Mouse (Mus musculus) cerebellum, adult 18-20 months (tissue): ENCODE results near the gene Mlxipl.

Experiments
- DNase-seq, 2 experiments: peaks; one replicate each; pipeline ENCODE4 v3.0.0; 2021

Gene Mlxipl

DNA sequence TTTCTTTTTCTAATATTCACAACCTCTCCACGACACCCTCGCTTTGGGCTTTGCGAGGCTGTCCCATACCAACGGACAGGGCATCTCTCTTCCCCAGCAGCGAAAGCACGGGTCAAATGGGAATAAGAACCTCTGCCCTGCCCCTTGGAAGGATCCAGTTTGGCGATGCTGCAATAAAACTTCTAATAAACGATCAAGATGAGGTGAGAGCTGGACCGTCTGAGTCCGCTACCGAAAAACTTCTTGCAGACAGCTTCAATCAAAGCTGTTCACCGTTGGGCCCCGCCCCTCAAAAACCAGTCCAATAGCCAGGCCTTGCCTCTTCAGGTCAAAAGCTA is 59.0 kb downstream of the Mlxipl start:
- no peak for DNase-seq

DNA sequence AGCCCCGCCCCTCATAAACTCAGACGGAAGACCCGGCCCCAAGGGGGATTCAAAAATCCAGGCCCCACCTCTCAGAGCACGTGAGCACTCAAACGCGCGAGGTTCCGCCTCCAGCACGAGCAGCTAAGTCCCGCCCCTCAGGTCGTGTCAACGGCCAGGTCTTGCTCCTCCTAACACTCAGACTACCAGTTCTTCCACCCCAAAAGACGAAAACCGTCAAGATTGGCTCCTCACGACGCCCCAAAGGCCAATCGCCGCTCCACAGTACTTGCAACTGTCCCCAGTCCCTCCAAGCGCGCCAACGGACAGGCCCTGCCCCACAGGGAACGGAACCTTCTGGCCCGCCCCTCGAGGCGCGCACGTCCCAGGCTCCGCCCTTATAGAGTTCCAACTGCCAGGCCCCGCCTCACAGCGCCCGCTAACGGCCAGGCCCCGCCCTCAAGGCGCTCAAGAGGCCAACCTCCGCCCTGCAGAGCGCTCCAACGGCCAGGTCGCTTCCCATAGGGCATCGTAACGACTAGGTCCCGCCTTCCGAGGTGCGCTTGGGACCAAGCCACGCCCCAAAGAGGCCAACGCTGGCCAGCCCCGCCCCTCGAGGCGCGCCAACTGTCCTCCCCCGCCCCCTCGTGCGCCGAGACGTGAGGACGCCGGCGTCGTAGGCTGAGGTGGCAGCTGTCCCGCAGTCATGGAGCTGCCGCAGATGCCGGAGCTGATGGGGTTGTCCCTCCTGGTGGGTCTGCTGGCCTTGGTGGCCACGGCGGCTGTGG is 59.5 kb downstream of the Mlxipl start, which contains the start of gene Tbl2:
Gene Tbl2 (plus strand): TSS at position 605 of the 767 bp plus-strand sequence.
- peak; percentile 97 to 98 for DNase-seq

DNA sequence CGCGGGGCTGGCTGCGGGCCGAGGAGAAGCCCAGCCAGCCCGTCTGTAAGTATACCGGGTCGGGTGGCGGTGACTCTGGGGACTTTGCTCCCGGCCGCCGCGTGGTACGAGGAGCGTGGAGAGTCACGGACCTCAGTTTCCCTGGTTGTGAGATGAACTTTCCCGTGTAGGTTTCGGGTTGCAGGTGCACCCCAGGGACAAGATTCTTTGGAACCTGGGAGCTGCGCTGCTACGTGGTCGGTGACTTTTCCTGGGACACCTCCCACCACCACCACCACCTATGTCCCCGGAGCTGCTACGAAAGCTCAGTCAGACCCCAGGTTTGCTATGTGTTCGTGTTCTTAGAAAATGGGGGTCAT is 60.1 kb downstream of the Mlxipl start:
- no peak for DNase-seq

DNA sequence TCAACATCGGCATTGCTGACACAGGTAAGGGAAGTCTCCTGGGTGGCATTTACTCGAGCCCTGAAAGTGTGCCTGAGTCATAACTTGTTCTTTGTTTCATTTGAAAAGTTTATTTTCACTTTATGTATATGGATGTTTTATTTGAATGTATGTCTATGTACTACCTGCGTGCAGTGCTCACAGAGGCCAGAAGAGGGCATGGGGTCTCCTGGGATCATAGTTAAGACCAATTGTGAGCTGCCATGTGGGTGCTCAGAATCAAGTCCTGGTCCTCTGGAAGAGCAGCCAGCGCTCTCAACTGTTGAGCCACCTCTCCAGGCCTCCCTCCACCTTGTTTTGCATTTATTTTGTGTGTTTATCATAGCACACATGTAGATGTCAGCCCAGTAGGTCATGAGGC is 66.8 kb downstream of the Mlxipl start:
- DNase-seq = no peak

DNA sequence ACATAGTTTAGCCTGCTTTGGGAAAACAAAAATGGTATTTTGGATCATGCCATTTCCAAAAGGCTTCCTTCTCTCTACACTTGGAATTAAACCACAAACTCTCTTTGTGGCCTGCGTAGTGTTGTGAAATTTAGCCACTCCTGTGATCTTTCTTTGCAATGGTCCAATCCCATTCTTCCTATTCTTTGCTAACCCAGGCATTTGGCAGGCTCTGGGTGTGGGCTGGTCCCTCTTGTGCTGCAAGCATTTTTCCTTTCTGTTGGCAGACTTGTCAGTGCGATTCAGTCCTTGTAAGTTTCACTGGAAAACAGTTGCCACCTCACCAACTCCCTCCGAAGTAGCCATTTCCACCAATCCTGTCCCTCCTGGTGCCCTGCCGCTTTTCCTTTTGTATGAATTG is 71.5 kb downstream of the Mlxipl start:
- DNase-seq = no peak

DNA sequence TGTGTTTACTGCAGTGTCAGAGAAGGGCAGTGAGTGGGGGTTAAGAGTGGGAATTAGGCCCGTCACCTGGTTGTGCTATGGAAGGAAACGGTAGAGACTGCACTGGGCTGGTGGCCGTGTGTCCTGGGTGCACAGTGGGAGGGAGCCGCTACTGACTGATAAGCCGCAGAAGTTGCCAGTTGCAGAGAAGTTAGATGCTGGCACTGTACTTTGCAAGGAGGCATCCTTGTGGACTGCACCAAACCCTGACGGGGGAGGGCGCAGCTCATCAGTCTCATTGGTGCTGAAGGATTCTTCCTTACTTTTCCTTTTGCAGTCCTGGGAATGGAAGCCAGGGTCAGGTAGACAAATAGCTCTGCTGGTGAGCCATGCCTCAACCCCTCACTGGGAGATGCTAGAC is 72.0 kb downstream of the Mlxipl start:
- peak in 1 of 2 experiments; percentile 1 for DNase-seq

DNA sequence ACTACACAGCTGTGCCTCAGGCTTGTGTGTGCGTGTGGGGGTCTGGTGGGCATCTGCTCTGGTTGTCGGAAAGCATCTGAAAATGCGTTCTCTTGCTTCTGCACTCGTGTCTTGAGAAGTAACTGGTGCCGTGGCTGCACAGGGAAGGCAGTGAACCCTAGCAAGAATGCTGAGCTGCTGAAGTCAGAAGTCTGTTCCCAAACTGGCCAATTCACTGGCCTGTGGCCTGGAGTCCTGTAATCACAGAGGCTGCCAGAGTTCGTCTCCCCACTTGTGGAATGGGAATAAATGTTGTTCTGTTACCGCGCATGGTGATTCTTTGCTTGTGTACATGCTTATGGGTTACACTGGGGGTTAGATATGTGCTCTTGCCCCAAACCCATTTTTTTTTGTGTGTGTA is 72.7 kb downstream of the Mlxipl start:
- DNase-seq = no peak

DNA sequence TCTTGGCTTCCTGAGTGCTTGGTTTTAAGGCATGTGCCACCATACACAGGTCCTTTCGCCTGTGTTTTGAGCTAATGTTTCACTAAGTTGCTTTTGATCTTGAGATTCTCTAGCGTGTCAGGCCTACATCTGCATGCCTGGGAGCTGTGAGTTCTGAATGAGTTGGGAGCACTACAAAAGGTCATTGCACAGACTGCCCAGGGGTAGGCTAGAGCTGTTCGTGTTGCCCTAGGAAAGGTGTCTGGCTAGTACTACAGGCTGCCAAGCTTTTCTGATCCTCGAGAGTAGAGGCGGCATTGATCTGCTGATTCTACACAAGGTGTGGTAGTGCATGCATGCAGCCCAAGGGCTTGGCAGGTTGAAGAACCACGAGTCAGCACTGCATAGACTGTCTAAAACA is 73.1 kb downstream of the Mlxipl start:
- DNase-seq = no peak

DNA sequence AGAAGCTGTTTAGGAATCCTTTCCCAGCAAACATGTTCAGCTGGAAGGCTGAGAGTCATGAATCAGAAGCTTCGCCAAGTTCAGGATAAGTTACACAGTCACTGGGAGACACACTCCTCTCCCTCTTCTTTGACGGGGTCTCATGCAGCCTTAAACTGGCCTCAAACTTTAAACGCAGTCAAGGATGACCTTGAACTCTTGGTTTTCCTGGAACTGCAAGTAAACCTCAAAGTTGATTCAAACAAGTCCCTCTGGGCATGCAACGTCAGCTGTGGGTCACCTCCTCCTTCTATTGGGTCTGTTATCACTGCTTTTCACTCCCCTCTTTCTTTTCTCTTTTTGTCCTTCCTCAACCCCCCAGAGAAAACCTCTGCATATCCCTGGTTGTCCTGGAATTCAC is 77.2 kb downstream of the Mlxipl start:
- DNase-seq = no peak

DNA sequence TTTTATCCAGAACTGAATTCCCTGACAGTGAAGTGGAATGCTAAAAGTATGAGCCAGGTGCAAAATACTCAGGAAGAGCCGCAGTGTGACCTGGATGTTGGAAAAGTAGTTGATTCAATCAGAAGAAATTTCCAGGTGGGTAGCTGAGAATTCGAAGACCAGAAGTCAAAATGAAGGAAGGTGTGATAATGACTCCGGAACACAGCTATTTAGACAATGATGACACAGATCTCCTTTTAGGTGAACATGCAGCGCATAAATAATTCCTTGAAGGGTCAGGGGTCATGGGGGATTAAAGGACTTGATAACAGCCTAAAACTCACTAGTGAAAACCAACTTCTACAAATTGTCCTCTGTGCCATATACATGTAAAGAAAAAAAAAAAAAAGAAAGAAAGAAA is 77.8 kb downstream of the Mlxipl start:
- DNase-seq = no peak

DNA sequence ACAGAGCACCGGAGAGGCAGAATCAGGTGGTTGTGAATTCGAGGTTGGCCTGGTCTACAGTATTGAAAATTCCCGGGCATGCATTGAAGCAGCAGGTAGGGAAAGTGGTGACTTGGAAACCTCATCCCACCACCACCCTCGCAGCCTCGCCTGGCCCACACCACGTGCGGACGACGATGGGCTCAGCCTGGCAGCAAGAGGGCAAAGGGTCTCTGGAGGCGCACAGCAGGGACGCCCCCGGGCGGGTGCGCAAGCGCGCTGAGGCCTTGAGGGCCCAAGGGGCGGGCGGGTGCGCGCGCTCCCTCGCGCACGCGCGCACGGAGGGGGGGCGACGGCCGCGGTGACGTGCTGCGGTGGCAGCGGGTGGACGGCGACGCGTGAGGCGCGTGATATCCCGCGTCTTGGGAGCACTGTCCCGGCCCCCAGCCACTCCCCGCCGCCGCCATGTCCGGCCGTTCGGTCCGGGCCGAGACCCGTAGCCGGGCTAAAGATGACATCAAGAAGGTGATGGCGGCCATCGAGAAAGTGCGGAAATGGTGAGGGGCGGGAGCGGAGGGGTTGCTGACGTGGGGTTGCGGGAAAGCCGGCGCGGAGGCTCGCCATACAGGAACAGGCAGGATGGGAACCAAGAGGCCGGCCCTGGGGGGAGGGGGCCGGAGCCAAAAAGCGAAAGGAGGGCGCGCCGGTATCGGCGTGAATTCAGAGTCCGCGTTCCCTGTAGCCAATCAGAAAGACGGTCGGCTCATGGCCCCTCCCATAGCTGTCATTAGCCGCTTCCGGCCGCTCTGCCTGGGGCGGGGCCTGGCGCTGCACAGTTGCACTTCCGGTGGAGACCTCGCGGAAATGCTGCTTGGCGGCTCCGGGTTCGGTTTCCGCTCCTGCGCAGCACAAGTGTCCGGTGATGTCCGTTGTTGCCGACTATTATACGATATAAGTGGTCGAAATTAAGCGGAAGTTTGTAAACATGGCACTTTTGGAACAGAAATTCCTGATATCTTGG is 78.7 kb downstream of the Mlxipl start, which contains the start of gene Bcl7b:
Gene Bcl7b (plus strand): TSS at position 221 of the 1,000 bp plus-strand sequence.
- peak; percentile 95 to 97 for DNase-seq

DNA sequence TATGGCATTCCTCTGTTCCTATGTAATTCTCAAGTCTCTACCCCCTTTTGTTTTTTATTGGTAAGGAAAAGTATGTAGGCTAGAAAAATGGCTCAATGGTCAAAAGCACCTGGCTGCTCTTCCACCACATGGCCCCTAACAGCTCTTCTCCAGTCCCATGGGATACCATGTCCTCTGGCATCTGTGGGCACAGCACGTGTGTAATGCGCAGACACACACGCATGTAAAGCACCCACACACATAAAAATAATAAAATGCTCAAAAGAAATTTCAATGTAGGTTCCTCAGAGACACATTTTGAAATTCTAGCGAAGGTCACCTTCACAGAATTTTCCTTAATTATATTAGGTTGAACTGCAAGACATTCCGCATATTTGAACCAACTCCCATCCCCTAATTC is 79.8 kb downstream of the Mlxipl start:
- no peak for DNase-seq

DNA sequence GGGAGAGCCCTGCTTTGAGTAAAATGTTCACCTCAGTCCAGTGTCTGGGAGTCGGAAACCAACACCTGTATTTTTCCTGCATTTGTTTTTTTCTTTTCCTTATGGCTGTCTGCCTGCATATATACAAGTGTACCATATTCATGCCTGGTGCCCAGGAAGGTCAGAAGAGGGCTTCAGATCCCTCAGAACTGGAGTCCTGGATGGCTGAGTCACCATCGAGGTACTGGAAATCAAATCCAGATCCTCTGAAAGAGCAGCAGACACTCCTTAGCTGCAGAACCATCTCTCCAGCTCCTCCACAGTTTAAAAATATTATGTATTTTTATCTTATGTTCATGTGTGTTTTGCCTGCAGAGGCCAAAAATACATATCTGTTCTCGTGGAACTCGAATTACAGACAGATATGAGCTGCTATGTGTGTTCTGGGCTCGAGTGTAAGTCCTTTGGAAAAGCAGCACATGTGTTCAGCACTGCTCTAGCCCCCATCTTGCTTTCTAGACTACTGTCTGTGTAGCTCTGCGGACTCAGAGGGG is 82.1 kb downstream of the Mlxipl start:
- no peak for DNase-seq

DNA sequence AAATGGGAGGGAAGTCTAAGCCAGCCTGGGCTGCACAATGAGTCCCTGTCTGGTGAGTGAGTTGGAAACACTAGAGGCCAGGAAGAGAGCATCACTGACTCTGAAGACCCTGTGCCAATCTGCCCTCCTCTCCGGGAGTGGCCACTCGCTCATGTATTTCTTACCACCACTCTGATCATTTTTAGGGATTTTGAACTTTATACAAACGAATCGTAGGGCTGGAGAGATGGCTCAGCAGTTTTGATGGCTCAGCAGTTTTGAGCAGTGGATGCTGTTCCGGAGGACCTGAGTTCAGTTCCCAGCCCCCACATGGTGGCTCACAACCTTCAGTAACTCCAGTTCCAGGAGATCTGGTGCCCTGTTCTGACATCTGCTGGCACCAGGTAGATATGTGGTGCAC is 83.3 kb downstream of the Mlxipl start:
- DNase-seq = no peak

DNA sequence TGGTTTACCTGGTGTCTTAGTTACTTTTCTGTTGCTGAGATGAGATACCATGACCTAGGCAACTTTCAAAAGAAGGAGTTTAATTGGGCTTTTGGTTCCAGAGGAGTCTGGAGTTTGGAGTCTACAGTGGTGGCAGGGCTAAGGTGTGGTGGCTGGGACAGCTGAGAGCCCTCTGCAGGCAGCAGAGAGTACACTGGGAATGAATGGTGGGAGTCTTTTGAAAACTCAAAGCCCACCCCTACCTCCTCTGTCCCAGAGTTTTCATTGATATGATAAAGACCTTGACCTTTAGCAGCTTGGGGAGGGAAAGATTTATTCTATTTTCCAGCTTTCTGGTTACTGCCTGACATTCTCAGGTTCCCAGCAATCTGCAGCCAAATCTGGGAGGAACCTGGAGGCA is 85.4 kb downstream of the Mlxipl start:
- no peak for DNase-seq

DNA sequence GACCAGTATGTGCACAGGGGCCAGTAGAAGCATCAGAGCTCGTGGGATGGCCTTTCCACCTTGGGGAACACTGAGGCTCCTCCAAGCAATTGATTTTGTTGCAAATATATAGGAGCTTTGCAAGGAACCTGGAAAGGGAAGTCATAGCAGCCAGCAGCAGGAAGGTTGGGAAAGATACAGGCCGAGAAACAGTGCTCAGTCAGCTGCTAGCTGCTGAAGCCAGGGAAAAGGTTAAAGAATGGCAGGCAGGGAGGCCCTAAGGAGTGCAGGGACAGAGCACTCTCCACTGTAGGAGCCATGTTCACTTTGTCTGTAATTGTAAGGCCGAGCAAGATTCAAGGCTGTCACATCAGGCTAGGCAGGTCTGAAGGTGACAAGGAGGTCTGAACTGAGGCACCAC is 88.8 kb downstream of the Mlxipl start:
- DNase-seq = no peak

DNA sequence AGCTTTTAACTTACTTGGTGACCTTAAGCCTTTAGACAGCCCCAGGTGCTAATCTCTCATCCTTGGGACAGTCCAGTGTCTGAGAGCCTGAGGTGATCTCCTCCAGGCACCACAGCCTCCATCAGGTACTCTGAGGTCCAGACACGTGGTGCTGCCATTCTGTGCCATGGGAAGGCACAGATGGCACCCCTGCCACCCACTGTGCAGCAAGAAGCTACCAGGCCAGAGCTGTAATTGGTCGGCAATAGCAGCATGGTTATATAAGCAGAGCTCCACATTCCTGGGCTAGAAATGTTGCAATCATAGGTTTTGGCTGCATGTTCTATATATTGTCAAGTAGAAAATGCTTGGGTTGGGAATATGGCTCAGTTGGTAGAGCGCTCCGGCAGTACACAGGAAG is 89.3 kb downstream of the Mlxipl start:
- peak; percentile 96 for DNase-seq

DNA sequence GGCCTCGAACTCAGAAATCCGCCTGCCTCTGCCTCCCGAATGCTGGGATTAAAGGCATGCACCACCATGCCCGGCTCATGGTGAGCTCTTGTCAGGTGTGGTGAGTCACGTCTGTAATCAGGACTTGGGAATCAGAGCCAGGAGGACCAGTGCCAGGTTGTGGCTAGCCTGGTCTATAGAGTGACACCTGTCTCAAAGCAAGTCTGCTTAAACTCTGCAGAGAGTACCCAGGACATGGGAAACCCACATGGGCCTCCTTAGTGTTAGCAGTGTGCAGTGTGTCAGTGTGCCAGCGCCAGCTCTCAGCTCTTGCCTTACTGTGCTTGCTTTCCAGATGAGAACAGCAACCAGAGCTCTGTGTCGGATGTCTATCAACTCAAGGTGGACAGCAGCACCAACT is 89.9 kb downstream of the Mlxipl start:
- peak; percentile 55 to 58 for DNase-seq

DNA sequence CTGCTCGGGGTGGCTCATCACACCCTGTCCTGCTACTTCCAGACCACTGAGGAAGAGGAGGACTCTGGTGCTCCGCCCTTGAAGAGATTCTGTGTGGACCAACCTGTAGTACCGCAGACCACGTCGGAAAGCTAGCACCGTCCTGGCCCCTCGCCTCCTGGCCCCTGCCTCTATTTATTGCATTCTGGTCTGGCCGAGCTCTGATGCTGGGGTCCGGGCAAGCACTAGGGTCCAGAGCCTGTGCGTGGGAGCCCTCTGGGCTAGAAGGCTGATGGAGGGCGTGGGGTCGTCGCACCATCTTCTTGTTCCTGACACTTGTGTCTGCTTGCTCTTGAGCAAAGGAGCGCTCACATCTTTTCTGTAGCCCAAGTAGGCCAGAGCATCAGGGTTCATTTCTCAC is 91.1 kb downstream of the Mlxipl start:
- DNase-seq = no peak

DNA sequence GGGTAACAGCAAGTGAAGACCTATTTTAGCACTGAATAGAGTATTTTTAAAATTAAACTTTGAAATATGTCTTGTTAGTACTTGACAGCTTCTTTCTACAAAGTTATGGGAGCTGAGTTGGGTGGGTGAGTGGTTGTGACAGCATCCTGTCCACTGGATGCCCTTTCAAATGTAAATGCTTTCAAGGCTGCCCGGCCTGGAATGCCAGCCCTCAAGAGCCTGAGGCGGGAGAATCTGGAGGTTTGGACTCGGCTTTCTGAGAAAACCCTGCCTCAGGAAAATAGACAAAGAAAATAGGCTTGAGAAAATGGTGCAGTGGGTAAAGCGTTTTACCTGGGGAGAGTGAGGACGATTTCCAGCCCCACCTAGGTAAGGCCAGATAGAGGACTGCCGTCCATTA is 92.1 kb downstream of the Mlxipl start:
- DNase-seq = no peak

DNA sequence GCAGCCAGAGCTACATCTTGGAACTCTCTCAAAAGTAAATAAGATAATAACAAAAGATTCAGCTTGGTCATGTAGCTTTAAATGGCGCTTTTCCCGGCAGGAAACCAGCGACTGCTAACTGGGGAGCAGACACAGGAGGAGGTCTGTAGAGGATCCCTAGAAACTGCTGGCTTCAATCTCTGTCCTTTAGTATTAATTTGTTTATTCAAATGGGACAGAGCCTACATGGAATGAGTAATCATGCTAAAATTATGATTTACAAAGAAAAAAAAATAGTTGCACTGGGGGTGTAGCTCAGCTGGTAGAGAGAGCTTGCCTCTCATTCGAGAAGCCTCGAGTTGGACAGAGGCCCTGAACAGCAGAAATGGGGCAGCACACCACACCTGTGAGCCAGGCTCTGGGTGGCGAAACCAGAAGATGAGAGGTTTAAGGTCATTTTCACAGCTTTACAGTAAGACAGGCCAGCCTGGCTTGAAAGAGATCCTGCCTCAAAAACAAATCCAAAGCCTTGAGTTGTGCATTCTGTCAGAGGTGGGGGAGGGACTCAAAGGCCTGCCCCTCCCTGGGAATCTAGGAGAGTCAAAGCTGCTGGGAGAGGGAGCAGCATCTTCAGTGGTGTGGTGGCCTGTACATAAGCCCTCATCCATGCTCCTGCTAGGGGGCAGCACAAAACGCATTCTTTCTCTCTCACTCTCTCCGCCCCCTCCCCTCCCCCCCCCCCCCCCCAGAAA is 93.6 kb downstream of the Mlxipl start:
- DNase-seq = peak in 1 of 2 experiments; percentile 36

DNA sequence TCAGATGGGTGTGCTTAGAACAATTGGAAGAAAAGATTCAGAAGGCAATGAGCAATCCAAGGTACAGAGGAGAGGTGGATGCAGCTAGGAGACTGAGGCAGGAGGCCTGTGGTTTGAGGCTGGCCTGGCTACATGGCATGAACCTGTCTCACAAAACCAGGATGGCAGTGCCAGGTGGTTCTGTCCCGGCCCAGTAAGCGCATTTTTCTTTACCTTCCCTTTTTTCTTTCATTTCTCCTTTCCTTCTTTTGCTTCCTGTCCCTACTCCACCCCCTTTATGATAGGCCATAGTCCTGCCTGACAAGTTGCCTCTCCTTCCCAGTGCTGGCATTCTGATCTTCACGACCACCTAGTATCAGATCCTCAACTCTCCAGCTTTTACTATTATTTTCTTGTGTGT is 95.3 kb downstream of the Mlxipl start:
- DNase-seq = no peak

DNA sequence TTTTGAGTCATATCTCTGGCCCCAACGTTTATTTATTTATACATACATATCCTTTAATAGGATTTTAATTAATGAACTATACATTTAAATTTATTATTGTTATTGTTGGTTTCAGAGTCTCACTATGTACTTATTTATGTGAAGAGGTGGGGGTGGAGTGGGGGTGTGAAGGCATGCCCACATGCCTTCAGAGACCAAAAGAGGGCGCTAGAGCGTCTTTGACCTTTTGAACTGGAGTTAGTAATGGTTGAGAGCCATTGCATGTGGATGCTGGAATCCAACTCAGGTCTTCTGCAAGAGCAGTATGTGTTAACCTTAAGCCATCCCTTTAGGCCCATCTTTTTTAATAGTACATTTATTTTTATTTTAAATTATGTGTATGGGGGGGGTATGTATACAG is 95.9 kb downstream of the Mlxipl start:
- no peak for DNase-seq
